Mouse (Mus musculus): ENCODE data around the gene Hapln4. TPM values are rescaled to one million over a fixed set of nuclear protein-coding genes. Genes with fewer than 3 reads are reported as not detected.

Hapln4 gene
- total RNA-seq, 4 experiments from 2014 or later, result 0.06 TPM; not detected in 3

DNA sequence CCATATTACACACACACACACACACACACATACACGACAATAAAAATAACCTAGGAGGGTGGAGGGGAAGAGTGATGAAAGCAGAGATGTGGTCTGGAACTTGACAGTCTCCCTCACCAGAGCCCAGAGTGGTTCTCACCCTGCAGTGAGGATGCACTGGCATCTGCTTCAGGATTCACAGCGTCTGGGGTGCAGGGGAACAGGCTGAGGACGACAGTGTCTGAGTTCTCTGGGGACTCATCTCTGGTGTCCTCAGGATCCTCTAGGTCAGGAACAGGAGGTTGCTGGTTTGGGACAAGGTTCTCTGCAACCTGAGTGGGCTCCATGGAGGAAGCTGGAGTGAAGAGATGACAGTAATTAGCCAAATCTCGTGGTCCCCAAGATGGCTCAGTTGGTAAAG lies 54.6 kb downstream of the Hapln4 start:
- no peak for DNase-seq (ENCODE audit: low spot score)

DNA sequence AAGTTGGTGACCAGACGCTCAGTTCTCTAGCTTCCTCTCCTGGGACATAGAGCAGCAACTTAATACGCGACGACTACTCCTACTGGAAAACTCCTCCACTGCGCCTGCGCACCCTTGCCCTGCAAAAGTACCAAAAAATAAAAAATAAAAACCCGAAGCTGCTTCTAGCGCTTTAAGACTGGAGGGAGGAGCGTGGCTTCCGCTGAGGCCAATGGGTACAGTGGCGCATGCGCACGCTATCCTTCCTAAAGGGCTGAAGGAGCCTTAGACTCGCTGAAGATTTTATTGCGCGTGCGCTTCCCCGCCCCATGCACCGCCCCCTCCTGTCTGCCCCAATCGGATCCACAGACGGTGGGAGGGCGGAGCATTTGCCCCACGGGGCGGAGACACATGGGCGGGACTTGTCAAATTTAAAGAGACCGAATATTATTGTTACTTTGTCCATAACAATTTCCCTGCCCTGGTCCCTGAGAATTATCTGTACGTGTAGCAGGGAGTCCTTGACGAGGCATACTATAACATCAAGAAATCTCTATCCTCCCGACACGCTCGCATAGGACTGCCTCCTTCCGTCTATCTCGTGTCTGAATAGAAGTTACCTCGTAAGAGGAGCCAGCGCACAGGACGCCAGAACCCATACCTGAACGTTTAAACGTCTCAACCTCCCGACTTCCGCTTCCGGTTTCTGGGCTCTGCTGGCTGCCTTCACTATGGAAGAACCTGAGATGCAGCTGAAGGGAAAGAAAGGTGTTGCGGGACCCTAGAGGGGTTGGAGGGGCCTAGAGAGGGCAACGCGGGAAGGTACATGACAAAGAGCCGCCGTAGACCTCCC lies 56.0 kb downstream of the Hapln4 start, which contains the start of the genes Rfxank, Borcs8 and Mef2b:
TSS of gene Rfxank (minus strand) at position 129 of the 832 bp plus-strand sequence.
TSS of gene Borcs8 (plus strand) at position 474 of the 832 bp plus-strand sequence.
TSS of gene Mef2b (plus strand) at position 686 of the 832 bp plus-strand sequence.
- DNase-seq (ENCODE audit: low spot score), result peak; percentile 99

DNA sequence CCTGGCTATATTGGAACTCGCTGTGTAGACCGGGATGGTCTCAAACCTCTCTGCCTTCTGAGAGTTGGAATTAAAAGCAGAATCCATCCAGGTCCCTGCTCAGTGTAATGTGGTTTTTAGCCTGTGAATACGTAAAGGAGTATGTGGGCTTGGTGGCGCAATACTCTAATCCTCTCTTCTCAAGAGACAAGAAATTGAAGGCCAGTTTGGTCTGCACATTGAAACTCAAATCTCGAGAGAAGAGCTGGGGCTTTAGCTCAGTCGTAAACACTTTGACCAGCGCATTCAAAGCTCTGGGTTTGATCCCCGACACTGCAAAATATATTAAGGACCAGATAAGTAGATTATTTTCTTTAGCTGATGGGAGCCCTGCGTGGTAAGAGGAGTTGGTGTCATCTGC lies 56.7 kb downstream of the Hapln4 start:
- DNase-seq (ENCODE audit: low spot score), result no peak

Small RNA genes lying within 50 kb of the gene (microRNA-seq; reads per million reads assigned to microRNA genes)
- gene Mir7066, result not detected

Other genes with a start within 250 kb of the Hapln4 start
- 1 to 10 TPM; 1.3 to 3.1 (median 2.4) TPM for gene Cilp2, start 195.8 kb upstream of the Hapln4 start, total RNA-seq (2022)
- gene Tssk6, start 181.3 kb upstream of the Hapln4 start, total RNA-seq (2022), result under 1 TPM in 1 of 4 experiments, not detected in 3; 0.19 TPM
- gene Ndufa13, start 180.9 kb upstream of the Hapln4 start, total RNA-seq (2022), result 100 to 1,000 TPM; 373 to 528 (median 455) TPM
- gene Yjefn3, start 180.7 kb upstream of the Hapln4 start, total RNA-seq (2022), result 10 to 100 TPM in 3 of 4 experiments, 1 to 10 TPM in 1; 9.5 to 16.7 (median 13.2) TPM
- gene Gatad2a, start 87.1 kb upstream of the Hapln4 start, total RNA-seq (2022), result 10 to 100 TPM; 28.0 to 31.2 (median 30.0) TPM
- 10 to 100 TPM; 29.6 to 34.3 (median 31.3) TPM for gene Mau2, start 40.7 kb upstream of the Hapln4 start, total RNA-seq (2022)
- gene Sugp1, start 40.6 kb upstream of the Hapln4 start, total RNA-seq (2022), result 10 to 100 TPM; 17.0 to 21.6 (median 19.1) TPM
- gene Tm6sf2, start 10.5 kb upstream of the Hapln4 start, total RNA-seq (2022), result under 1 TPM; 0.44 to 0.90 (median 0.72) TPM
- gene Ncan, start 37.4 kb downstream of the Hapln4 start, total RNA-seq (2022), result under 1 TPM in 1 of 4 experiments, not detected in 3; 0.13 TPM
- 1 to 10 TPM; 7.5 to 8.9 (median 8.4) TPM for gene Nr2c2ap, start 47.9 kb downstream of the Hapln4 start, total RNA-seq (2022)
- 10 to 100 TPM; 16.7 to 22.7 (median 18.8) TPM for gene Rfxank, start 55.7 kb downstream of the Hapln4 start, total RNA-seq (2022)
- 10 to 100 TPM; 17.9 to 23.3 (median 23.2) TPM for gene Borcs8, start 56.0 kb downstream of the Hapln4 start, total RNA-seq (2022)
- gene Mef2b, start 56.3 kb downstream of the Hapln4 start, total RNA-seq (2022), result under 1 TPM in 3 of 4 experiments, not detected in 1; 0.25 to 0.78 (median 0.29) TPM
- 100 to 1,000 TPM in 3 of 4 experiments, 10 to 100 TPM in 1; 93.6 to 114 (median 106) TPM for gene Tmem161a, start 88.9 kb downstream of the Hapln4 start, total RNA-seq (2022)
- gene Slc25a42, start 128.8 kb downstream of the Hapln4 start, total RNA-seq (2022), result 10 to 100 TPM; 43.7 to 67.9 (median 57.0) TPM
- gene Sugp2, start 150.8 kb downstream of the Hapln4 start, total RNA-seq (2022), result 10 to 100 TPM; 39.4 to 47.4 (median 41.7) TPM
- 1 to 10 TPM; 6.8 to 9.0 (median 7.4) TPM for gene Armc6, start 151.0 kb downstream of the Hapln4 start, total RNA-seq (2022)
- 1 to 10 TPM; 7.8 to 9.1 (median 8.0) TPM for gene Homer3, start 199.4 kb downstream of the Hapln4 start, total RNA-seq (2022)
- gene Ddx49, start 219.0 kb downstream of the Hapln4 start, total RNA-seq (2022), result 10 to 100 TPM; 26.0 to 34.5 (median 31.9) TPM
- gene Cope, start 219.1 kb downstream of the Hapln4 start, total RNA-seq (2022), result 100 to 1,000 TPM; 148 to 165 (median 161) TPM
- gene Cers1, start 232.3 kb downstream of the Hapln4 start, total RNA-seq (2022), result under 1 TPM; 0.14 to 0.53 (median 0.38) TPM
- gene Gdf1, start 246.4 kb downstream of the Hapln4 start, total RNA-seq (2022), result under 1 TPM in 3 of 4 experiments, not detected in 1; 0.23 to 0.85 (median 0.41) TPM